Mouse (Mus musculus) c-Kit-positive CD71-negative TER-119-negative erythroid progenitor cells, embryonic 14.5 days (primary cell): ENCODE measurements around the gene Aarsd1.
"Not testable (repeated sequence)": the region's sequence is repeated elsewhere in the genome, so short reads cannot be mapped to it uniquely, and the experiment has no call there.

Source experiments
- DNase-seq: peaks from one replicate; pipeline ENCODE4 v3.0.0-alpha.2; 2013; ENCODE audit warnings: low read depth

Aarsd1 gene

DNA sequence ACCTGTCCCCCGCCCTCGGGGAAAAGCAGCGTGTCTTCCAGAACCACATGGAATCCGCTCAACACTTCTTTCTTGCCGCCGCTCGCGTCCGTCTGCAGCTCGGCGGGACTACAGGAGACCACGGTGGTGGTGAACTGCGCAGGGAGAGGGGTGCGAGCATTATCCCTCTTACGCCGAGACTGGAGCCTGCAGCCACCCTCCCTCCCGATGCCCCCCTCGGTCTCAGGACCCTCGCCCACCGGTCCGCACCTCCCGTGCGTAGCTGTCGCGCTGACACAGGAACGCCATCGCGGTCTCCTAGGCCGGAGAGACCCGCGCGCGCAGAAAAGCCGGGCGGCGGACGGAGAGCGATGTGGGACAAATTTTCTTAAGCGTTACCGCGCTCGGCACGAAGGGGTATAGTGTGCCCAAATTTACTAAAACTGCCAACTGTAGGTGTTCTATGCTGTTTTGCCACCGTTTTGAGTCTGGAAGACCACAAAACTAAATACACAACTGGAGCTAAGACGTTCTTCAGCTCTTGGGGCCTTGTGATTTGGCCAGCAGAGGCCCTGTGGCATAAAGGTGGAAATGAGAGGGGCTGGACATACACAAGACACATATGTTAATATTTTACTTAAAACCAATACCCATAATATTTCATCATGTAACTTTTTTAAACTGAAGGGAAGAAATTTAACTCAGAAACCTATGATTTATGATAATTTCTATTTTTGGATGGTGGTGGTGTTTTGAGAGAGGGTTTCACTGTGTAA lies at the start of gene Aarsd1:
Aarsd1 (minus strand) TSS at position 515 of the 755 bp plus-strand sequence.
- peak; percentile 74 for DNase-seq

DNA sequence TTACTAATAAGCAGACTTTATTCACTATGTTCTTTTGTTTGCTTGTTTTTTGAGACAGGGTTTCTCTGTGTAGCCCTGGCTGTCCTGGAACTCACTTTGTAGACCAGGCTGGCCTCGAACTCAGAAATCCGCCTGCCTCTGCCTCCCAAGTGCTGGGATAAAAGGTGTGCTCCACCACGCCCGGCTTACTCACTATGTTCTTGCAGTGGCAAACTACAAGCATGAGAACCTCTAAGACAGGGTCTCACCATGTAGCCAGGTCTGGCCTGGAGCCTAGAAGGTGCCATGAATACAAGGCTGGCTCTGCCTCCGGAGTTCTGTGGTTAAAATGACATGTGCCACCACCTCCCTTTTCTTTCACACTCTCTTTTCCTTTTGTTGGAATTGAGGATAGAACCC lies 49.1 kb upstream of the Aarsd1 start:
- not testable (repeated sequence) for DNase-seq

DNA sequence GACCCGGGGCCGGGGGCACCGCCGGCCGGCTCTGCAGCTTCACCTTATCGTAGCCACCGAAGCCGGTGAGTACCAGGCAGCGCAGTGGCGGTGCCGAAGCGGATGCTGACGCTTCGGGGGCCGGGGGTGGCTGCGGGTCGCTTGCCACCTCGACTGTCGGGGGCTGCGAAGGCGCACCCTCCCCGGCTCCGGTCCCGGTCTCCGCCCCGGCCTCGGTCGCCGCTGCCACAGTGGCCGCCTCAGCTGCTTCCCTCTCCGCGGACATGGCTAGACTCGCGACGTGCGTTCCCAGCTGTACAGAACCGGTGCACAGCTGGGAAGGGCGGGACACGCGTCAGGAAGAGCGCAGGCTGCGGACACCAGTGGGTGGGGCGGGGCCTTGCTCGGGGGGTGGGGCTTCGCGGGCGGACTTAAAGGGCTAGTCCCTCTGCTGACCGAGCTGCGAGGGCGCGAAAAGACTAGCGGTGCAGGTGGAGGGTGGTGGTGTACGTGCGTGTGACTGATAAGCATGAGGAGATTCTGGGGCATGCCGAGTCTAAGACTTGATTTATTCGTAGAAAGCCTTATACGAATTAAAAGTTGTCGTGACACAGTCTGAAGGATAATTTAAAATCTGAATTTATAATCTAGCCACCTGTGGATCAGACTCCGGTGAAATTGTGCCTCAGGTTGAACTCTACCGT lies 48.6 kb upstream of the Aarsd1 start, which contains the start of gene Vat1:
Vat1 (minus strand) TSS at position 362 of the 683 bp plus-strand sequence.
- DNase-seq, result no peak

DNA sequence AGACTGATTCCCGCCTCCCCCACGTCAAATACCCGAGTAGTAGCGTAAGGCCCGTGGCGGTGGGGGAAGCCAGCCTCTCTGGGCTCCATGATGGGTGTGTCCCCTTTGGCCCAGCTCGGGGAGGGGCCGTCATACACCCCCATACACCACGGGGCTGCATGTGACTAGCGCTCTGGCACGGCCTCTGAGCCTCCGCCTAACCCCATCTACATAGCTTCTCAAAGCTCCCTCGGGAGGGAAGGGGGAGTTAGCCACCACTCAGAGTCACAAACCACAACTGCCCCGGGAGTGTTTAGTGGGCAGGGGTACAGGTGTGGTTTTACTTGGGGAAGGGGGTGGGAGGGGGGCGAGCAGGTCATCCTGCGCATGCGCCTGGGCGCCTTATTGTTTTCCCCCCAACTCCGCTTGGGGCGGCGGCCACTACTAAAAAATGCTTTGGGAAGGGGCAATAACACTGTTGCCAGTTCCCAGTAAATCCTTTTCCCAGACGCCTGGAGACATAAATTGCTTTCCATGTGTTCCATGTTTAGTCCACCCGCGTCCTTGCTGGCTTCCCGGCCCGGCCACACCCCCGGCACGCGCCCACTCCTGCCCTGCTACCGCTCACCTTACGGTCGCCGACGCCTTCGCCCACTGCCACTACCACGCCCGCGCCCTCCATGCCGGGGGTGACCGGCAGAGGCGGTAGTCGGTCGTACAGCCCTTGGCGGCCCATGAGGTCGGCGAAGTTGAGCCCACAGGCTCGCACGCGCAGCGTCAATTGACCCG lies 47.9 kb upstream of the Aarsd1 start:
- no peak for DNase-seq

DNA sequence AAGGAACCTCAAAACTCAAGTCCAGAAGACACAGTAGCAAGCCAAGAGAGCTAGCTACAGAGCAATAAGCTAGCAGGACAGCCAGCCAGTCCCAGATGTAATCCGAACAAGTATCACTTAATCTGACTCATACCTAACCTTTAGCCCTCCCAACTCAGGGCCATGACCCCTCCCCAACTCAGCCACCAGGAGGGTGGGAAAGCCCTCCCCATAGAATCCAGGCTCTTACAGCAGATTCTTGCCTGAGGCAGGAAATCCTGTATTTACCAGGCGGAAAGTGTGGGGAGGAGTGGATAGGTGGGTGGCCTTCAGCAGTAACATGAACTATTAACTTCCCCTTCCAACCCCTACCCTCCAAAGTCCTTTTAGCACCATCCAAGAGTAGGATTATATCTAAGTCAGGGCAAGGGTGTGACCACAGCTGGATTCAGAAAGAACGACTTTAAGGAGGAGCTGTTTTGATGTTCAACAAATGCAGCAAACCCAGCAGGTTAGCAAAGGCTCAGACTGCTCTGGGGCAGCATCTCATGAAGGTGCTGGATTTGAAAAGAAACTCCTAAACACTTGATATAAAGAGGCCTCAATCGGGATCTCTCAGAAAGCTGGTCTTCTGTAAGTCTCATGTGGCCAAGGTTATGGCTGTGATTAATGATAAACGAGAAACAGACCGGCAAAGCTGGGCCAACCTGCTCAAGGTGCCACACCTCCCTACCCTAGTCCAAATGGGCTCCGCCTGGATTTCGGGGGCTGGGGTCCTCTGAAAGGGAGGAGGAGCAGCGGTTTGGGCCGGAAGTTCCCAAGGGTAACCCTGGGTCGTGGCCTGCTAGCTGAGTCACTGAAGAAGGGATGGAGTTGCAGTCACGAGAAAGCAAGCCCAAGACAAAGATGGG lies 47.0 kb upstream of the Aarsd1 start, which contains the start of gene Rnd2:
Rnd2 (plus strand) TSS at position 789 of the 890 bp plus-strand sequence.
- no peak for DNase-seq

DNA sequence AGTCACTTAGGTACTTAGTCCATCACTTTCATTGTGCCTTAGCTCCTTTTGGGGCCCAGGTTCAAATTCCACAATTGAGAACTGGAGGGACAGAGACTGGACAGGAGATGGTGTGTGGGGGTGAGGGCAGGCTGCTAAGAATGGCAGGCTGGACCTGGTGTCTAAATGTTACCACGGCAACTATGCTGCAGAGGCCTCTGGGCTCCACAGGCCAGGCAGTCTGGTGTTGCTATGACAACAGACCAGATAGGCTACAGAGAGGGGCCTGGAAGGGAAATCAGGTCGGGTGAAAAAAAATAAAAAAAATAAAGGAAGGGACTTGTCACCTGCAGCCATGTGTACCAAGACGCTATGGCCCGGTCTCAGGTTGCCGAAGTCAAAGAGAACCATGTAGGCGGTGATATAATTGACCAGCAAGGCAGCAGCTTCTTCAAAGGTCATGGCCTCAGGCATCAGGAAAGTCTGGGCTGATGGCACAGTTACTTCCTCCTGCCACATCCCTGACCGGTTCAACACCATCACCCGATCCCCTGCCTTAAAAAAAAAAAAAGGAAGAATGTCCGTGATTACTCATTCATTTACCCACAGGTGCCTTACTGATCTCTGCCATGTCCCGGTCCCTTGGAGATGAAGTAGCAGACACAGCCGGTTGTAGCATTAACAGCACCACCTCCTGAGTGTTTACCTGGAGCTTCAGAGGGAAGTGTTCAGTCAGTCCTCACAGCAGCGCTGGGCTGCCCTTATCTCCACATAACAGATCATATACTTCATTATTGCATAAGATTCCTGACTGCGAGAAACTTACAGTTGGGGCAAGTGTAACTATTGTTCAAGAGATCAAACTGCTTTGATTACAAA lies 45.4 kb upstream of the Aarsd1 start:
- no peak for DNase-seq

DNA sequence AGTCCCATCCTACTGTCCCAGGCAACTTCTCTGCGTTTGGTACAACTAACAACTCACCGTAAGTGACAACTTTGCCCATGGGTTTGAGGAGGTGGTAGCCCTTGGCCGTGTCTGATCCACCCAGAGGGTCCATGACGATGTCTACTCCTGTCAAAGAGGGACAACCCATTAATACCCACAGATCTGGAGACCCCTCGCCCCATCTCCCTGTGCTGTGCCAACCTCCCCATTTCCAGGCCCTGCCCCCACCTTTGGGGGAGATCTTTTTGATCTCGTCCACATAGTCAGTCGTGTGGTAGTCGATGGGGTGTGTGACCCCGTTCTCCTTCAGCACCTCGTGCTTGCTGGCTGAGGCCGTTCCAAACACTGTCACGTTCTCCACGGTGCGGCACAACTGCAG lies 44.7 kb upstream of the Aarsd1 start:
- no peak for DNase-seq

DNA sequence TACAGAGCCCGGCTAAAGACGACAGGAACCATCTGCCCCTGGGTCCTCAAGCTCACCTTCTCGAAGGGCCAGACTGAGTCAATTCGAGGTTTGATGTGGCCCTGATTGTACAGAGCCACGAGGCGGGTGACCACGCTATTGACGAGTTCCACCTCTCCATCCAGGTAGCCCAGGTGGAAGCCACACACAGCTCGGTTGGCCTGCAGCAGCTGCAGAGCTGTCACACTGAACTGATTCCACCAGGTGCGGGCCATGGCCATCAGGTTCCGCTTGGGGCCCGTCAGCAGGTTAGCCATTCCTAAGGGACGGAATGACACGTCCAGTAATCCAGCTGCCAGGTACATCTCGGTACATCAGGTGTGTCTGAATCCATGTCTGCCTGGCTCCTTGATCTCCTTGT lies 42.9 kb upstream of the Aarsd1 start:
- DNase-seq, result no peak

DNA sequence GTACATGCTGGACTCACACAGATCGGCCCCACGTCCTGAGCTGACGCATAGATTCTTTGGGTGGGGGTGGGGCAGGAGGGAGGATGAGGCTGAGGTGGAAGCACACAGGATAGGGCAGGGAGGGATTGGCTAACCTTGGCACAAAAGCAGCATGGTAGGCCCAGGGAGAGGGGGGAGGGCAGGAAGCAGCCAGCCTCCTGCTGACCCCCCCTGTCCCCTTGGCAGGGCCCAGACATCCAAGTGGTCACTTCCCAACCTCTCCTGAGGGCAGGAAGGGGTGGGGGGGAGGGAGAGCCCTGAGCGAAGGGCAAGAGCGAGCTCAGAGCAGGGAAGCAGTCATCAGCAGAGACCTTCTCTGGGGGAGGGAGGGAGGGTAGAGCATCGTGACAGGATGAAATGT lies 42.3 kb upstream of the Aarsd1 start:
- DNase-seq, result no peak

DNA sequence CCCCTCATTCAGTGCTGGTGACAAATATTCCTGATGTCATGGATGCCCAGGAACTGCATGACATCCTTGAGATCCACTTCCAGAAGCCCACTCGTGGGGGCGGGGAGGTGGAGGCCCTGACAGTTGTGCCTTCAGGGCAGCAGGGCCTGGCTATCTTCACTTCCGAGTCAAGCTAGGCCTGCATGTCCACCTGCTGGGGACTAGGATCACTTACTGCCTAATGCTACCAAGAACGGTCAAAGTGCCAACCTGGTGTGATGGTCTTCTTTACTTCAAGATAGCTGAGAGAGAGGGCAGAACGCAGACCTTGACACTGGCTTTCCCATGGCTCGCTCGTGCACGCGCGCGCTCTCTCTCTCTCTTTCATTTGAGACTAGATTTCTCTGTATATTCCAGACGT lies 40.8 kb upstream of the Aarsd1 start:
- DNase-seq, result no peak

DNA sequence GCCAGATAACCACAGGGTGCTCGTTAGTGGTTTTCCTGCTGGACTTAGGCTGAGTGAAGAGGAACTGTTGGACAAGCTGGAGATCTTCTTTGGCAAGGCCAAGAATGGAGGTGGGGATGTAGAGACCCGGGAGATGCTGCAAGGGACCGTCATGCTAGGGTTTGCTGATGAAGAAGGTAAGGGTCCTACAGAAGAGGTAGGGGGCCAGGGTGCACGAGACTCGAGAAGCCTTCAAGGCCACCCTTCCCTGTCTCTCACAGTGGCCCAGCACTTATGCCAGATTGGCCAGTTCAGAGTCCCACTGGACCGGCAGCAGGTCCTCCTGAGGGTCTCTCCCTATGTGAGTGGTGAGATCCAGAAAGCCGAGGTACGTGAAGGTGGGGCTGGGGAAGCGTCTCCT lies 40.2 kb upstream of the Aarsd1 start:
- DNase-seq, result no peak

DNA sequence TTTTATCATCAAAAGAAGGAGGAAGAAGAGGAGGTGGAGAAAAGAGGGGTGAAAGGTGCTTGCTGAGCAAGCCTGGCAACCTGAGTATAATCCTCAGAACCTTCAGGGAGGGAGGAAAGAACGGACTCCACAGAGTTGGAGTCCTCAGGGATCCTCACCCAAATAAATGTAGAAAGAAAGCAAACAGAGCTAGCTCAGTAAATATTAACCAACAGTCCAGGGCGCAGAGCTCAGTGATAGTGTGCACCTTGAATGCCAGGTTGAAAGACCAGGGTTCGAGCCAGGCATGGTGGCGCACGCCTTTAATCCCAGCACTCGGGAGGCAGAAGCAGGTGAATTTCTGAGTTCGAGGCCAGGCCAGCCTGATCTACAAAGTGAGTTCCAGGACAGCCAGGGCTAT lies 38.2 kb upstream of the Aarsd1 start:
- no peak for DNase-seq

DNA sequence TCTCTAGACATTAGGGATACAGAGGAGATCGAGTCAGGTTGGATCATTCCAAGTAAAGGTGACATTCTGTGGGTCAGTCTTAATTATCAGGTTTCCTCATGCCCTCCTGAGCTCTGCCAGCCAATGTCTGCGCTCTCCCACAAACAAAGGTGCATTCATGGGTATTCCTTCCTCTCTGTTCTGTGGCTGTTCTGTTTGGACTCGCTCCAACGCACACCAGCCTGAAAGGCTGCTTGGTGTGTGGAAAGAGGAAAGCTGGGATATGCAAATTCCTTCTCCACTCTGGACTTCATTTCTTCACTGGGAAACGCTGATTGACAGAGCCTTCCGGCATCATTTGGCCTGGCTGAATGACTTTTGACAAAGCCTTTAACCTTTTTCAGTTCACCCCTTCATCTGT lies 37.3 kb upstream of the Aarsd1 start:
- no peak for DNase-seq

DNA sequence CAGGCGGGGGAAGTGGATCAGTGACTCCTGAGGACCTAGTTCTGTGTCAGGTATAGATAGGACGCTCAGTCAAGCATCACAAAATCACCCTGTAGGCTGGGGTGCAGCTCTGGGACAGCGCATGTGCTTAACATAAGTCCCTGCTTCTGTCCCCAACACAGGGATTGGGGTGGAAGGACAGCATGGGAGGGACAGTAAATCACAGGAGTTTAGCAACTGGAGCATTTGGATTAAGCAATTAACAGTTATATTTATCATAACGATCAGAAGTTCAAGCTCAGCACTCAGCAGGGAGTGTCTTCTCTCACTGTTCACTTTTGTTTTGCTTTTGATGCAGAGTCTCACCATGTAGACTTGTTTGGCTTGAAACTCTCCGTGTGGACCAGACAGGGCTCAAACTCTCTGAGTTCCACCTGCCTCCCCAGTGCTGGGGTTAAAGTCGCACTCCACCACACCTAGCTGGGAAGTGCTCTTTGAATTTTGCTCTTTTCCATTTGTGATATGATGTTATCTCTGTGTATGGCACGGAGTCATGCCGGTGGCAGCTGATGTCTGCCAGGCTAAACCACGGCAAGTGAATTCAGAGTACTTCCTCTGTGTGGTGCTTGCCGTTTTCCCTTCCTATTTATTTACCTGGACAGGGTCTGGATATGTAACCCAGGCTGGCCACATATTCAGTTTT lies 34.8 kb upstream of the Aarsd1 start:
- DNase-seq, result no peak

DNA sequence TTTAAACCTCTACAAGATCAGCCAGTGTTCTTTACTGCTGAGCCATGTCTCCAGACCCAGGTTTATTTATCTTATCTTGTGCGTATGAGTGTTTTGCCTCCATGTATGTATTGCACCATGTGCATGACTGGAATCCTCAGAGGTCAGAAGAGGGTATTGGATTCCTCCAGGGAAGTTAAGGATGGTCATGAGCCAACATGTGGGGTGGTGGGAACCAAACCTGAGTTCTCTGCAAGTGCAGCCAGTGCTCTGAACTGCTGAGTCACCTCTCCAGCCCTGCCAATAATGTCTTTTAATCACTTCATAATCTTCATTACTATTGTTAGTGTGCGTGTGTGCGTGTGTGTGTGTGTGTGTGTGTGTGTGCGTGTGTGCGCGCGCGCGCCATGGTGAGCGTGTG lies 34.1 kb upstream of the Aarsd1 start:
- DNase-seq, result no peak

DNA sequence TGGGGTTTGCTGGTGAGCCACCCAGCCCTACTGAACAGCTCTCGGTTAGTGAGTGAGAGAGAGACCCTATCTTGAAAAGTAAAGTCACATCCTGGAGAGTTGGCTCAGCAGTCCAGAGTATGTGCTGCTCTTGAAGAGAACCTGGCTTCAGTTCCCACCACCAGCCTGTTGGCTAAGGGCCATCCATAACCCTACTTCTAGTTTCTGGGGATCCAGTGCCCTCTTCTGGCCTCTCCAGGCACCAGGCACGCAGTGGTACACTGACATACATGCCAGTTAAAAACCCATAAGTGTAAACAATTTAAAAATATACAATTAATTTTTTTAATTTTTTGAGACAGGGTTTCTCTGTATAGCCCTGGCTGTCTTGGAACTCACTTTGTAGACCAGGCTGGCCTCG lies 33.0 kb upstream of the Aarsd1 start:
- no peak for DNase-seq

DNA sequence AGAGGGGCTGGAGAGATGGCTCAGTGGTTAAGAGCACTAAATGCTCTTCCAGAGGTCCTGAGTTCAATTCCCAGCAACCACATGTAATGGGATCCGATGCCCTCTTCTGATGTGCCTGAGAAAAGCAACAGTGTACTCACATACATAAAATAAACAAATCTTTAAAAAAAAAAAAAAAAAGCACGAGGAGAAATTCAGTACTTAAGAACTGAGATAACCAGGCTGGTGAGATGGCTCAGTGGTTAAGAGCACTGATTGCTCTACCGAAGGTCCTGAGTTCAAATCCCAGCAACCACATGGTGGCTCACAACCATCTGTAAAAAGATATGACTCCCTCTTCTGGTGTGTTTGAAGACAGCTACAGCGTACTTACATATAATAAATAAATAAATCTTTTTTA lies 32.2 kb upstream of the Aarsd1 start:
- DNase-seq, result not testable (repeated sequence)

DNA sequence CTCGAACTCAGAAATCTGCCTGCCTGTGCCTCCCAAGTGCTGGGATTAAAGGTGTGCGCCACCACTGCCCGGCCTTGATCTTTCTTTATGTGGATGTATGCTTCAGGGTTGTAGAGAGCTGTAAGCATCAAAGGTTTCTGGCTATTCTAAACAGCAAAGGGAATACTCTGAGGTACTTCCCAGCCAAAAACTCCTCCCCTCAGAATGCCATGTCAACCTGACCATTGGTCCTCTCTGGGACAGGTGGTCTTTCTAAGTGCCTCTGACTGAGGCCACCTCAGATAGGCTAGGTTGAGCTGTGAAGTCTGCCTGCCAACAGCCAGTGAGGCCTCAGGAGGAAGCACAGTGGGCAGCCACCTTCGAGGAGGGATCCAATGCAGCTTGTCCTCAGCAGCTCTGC lies 31.5 kb upstream of the Aarsd1 start:
- no peak for DNase-seq

DNA sequence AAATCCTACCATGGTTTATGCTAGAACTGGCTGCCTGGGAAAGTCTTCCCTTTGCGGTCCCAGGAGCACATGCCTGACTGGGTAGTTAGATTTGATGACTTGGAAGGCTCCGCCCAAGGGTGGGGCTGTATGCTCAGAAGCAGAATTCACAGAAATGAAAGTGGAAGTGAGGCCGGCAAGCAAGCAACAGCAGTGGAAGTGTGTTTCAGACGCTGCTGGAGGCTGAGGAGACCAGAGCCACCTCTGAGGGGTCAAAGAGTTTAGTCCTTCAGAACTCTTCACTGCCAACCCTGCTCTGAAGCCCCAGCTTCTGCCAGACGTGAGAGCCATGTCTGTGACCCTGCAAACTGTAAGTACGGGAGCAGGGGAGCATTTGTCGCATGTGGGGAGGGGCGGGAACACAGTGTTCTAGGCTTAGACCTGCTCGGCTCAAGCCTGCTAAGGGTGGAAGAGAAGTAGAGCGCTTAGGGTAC lies 30.9 kb upstream of the Aarsd1 start, which contains the start of gene Ifi35:
Ifi35 (plus strand) TSS at position 134 of the 473 bp plus-strand sequence.
- DNase-seq, result peak; percentile 83

DNA sequence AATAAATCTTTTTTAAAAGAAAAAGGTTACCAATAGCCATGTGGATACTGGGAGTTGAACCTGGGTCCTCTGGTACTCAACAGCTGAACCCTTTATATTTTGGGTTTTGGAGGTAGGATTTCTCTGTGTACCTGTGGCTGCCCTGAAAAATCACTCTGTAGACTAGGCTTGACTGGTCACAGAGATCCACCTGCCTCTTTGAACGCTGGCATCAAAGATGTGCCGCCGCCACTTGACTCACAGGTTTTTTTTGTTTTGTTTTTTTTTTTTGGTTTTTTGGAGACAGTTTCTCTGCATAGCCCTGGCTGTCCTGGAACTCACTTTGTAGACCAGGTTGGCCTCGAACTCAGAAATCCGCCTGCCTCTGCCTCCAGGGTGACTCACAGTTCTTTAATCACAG lies 30.4 kb upstream of the Aarsd1 start:
- no peak for DNase-seq
